Mouse (Mus musculus) spleen, postnatal 10 days (tissue): ENCODE measurements around the gene B230104I21Rik.

Source experiments
- DNase-seq, 2 experiments: peaks; one replicate each; pipeline ENCODE4 v3.0.0; 2021 to 2022; ENCODE audit warnings: low spot score in 2 of 2

The B230104I21Rik gene

DNA sequence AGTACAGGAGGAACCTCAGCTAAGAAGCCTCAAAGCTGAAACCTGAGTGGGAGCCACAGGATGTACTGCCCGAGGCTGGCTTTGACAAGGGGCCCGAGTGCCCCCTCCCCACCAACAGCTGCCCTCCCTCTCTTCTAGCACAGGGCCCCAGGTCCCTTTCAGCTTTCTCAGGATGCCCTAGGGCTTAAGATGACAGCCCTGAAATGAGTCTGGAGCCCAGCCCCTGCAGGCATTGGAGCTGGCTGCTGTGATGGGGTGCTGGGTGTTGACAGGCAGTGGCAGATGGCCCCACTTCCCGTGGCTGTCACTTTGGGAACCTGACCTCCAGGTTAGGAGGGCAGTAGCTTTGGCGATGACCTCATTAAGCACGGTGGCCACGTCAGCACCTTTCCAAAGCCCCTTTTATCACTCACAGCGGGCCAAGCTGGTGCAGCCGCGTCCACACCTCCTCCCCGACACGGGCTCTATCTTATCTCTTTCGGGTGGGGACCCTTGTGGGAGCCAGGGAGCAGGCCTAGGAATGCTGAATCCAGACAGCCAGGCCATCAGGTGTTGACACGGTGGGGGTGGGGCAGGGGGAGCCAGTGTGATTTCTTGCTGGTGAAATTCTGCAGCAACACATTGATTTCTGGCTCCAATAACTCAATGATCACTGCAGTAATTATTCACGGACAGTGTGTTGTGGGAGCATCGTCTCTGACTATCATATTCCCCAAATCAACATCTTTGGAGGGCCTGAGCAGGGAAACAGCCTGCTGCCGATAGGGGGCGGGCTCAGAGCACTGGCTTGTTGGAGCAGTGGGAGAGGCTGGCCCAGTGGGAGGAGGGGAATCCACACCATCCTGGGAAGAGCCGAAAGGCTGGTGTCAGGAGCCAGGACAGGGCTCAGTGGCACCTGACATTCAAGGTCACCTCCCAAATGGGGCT lies 57.5 kb downstream of the B230104I21Rik start:
- DNase-seq: no peak

DNA sequence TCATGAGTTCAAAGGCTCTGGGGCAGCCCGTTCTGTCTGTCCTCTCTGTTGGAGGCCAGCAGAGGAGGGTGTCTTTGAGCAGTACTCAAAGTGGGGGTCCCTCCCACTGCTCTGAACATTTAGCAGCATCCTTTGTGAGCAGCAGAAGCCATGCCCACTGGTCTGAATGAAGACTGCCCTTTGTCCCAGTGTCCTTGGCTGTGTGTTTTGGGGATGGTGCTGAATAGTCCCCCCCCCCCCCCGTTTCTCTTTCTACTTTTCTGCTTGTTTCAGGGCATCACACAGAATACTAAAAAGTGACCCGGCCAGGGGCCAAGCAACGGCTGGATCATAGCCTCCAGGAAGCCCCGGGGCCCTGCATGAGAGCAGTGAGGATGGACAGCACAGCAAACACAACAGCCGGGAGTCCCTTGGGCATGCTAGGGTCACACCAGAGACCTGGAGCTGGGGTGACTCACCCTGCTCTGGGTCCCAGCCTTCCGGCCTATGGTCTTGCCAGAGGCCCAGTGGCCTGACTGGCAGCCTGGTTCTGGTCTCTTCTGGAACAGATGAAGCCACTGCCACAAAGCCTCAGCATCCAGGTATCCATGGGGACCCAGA lies 58.3 kb downstream of the B230104I21Rik start:
- DNase-seq: no peak

DNA sequence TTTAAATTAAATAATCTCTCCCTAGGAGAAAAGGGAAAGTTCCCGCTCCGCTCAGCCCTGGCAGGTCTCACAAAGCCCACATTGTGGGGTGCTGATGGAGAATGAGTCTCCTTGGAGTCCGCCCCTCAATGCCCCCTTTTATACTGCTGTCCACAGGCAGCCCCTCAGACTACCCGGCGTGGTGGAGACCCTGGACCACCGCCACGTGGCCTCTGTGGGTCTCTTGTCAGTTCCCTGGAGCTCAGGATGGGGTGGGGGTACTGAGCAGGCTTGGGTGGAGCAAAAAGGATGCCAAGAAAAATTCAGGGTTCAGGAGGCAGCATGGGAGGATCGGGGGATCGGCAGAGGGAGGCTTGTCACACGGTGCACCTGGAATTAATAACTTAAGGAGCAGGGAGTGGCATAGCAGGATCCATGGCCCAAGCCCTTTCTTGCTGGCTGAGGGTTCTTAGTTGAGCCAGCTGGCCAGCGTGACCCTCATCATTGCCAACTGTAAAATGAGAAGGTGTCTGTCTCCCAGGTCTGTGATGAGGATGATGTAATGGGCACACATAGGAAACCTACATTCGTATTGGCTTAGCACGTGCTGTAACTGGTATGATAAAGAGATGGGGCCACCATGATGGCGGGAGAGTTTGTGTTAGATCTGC lies 60.9 kb downstream of the B230104I21Rik start:
- DNase-seq: no peak
